Mouse (Mus musculus): ENCODE data around the gene Synm. TPM values are rescaled to one million over a fixed set of nuclear protein-coding genes. Genes with fewer than 3 reads are reported as not detected.

The Synm gene
- total RNA-seq, 1 experiment: 2.1 TPM

DNA sequence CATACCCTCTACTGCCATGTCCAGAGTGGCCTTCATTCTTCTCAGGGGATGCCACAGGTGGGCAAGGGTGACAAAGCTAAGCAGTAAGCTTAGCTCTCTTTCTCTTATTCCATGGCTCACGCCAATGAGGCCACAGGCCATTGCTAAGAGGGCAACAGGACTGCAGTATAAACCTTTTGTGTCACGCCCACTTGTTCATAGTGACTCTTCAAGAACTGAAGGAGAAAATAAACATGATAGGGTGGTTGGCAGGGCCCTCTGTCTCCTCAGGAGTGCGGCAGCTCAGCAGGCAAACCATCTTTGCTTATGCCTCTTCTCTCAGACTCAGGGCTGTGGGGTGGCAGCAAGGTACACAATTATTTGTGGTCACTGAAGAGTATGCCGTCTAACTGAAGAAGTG is 30.7 kb downstream of the Synm start:
- no peak overlapping the region for H3K4me3 ChIP-seq (ENCODE audit: insufficient read depth in 1 of 2, low read depth in 1 of 2, low read length in 2 of 2, poor library complexity in 1 of 2, severe bottlenecking in 1 of 2)
- H3K36me3 ChIP-seq (ENCODE audit: control insufficient read depth, insufficient read depth, low read length, poor library complexity, severe bottlenecking): peaks cover 2% of the 10 kb centered on the region; the same call in 1 of the 2 replicates
- TF ChIP-seq ZC3H11A (IDR thresholded peaks at IDR 0.05; ENCODE audit: borderline replicate concordance, low read depth, low read length) (no peak), ZNF384 (IDR thresholded peaks at IDR 0.05; ENCODE audit: low read depth, low read length) (no peak), CHD2 (IDR thresholded peaks at IDR 0.05; ENCODE audit: low read depth, low read length) (no peak), HCFC1 (IDR thresholded peaks at IDR 0.05; ENCODE audit: borderline replicate concordance, insufficient read depth, low read length) (no peak), MAFK (IDR thresholded peaks at IDR 0.05; ENCODE audit: insufficient read depth, low read depth, low read length) (no peak)
- in situ Hi-C loops (cut with MboI; ENCODE audit: low sequenced_read_pairs in 2 of 2, unreplicated experiment in 2 of 2): no loop called here
- no peak overlapping the region for H3K9ac ChIP-seq (ENCODE audit: insufficient read depth, low read depth, low read length, poor library complexity, severe bottlenecking)
- DNase-seq (ENCODE audit: low read depth, low spot score): no peak
- no peaks in the 10 kb centered on the region for H3K9me3 ChIP-seq (ENCODE audit: control insufficient read depth, insufficient read depth, low read depth, low read length)
- H3K4me1 ChIP-seq (ENCODE audit: control insufficient read depth in 2 of 2, insufficient read depth in 2 of 2, low read length in 2 of 2, poor library complexity in 1 of 2): no peaks in the 10 kb centered on the region
- H3K27ac ChIP-seq (ENCODE audit: insufficient read depth, low read depth, low read length, poor library complexity, severe bottlenecking): no peak overlapping the region

DNA sequence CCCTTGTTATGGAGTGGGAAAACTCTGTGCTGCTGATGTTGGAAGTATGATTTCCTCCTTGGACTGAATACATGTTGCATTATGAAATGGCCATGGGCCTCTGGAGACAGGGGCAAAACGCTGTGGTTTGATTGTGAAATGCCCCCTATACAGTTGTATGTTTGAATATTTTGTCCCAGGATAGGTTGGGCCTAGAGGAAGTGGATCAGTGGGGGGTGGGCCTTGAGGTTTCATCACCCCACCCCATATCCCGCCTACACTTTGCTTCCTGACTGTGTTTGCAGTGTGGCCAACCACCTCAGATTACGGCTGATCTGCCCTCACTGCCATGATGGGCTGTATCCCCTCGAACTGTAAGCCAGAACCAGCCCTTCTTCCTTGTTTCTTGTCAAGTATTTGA is 31.3 kb downstream of the Synm start:
- Histone ChIP-seq H3K9me3 (ENCODE audit: control insufficient read depth, insufficient read depth, low read depth, low read length) (no peaks in the 10 kb centered on the region), H3K9ac (ENCODE audit: insufficient read depth, low read depth, low read length, poor library complexity, severe bottlenecking) (no peak overlapping the region), H3K27ac (ENCODE audit: insufficient read depth, low read depth, low read length, poor library complexity, severe bottlenecking) (no peak overlapping the region), H3K36me3 (ENCODE audit: control insufficient read depth, insufficient read depth, low read length, poor library complexity, severe bottlenecking) (peaks cover under 1% of the 10 kb centered on the region; the same call in 1 of the 2 replicates), H3K4me3 (ENCODE audit: insufficient read depth in 1 of 2, low read depth in 1 of 2, low read length in 2 of 2, poor library complexity in 1 of 2, severe bottlenecking in 1 of 2) (no peak overlapping the region), H3K4me1 (ENCODE audit: control insufficient read depth in 2 of 2, insufficient read depth in 2 of 2, low read length in 2 of 2, poor library complexity in 1 of 2) (no peaks in the 10 kb centered on the region)
- no peak for TF ChIP-seq ZC3H11A (IDR thresholded peaks at IDR 0.05; ENCODE audit: borderline replicate concordance, low read depth, low read length)
- no peak for TF ChIP-seq CHD2 (IDR thresholded peaks at IDR 0.05; ENCODE audit: low read depth, low read length)
- no peak for TF ChIP-seq HCFC1 (IDR thresholded peaks at IDR 0.05; ENCODE audit: borderline replicate concordance, insufficient read depth, low read length)
- TF ChIP-seq MAFK (IDR thresholded peaks at IDR 0.05; ENCODE audit: insufficient read depth, low read depth, low read length): no peak
- TF ChIP-seq ZNF384 (IDR thresholded peaks at IDR 0.05; ENCODE audit: low read depth, low read length): no peak
- DNase-seq (ENCODE audit: low read depth, low spot score): no peak
- in situ Hi-C loops (cut with MboI; ENCODE audit: low sequenced_read_pairs in 2 of 2, unreplicated experiment in 2 of 2): no loop called here

DNA sequence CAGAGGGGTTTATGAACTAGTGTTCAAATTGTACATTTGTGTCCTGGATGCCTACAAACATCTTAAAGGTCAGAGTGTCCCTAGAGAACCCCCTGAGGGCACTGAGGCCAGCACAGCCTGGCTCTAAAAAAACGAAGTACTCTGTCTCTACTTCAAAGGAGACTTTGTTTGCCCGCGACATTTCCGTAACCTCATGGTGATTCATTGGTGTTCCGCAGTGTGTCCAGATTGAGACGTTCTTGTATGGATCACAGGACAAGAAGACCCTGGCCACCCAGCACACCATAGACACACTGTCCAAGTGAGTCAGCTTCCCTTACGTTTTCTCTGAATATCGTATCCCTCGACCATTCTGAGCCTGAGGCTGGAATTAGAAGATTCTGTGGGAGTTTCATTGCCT is 34.5 kb downstream of the Synm start:
- Histone ChIP-seq H3K27ac (ENCODE audit: insufficient read depth, low read depth, low read length, poor library complexity, severe bottlenecking) (no peak overlapping the region), H3K36me3 (ENCODE audit: control insufficient read depth, insufficient read depth, low read length, poor library complexity, severe bottlenecking) (no peaks in the 10 kb centered on the region), H3K4me3 (ENCODE audit: insufficient read depth in 1 of 2, low read depth in 1 of 2, low read length in 2 of 2, poor library complexity in 1 of 2, severe bottlenecking in 1 of 2) (no peak overlapping the region), H3K9ac (ENCODE audit: insufficient read depth, low read depth, low read length, poor library complexity, severe bottlenecking) (no peak overlapping the region), H3K9me3 (ENCODE audit: control insufficient read depth, insufficient read depth, low read depth, low read length) (no peaks in the 10 kb centered on the region), H3K4me1 (ENCODE audit: control insufficient read depth in 2 of 2, insufficient read depth in 2 of 2, low read length in 2 of 2, poor library complexity in 1 of 2) (no peaks in the 10 kb centered on the region)
- TF ChIP-seq MAFK (IDR thresholded peaks at IDR 0.05; ENCODE audit: insufficient read depth, low read depth, low read length) (no peak), ZC3H11A (IDR thresholded peaks at IDR 0.05; ENCODE audit: borderline replicate concordance, low read depth, low read length) (no peak), CHD2 (IDR thresholded peaks at IDR 0.05; ENCODE audit: low read depth, low read length) (no peak), HCFC1 (IDR thresholded peaks at IDR 0.05; ENCODE audit: borderline replicate concordance, insufficient read depth, low read length) (no peak), ZNF384 (IDR thresholded peaks at IDR 0.05; ENCODE audit: low read depth, low read length) (no peak)
- no peak for DNase-seq (ENCODE audit: low read depth, low spot score)
- in situ Hi-C loops (cut with MboI; ENCODE audit: low sequenced_read_pairs in 2 of 2, unreplicated experiment in 2 of 2): no loop called here

GRCm38 (mm10) chr7:67724536-67724935 is 35.0 kb downstream of the Synm start:
- Histone ChIP-seq H3K9me3 (ENCODE audit: control insufficient read depth, insufficient read depth, low read depth, low read length) (no peaks in the 10 kb centered on the region), H3K4me1 (ENCODE audit: control insufficient read depth in 2 of 2, insufficient read depth in 2 of 2, low read length in 2 of 2, poor library complexity in 1 of 2) (no peaks in the 10 kb centered on the region), H3K36me3 (ENCODE audit: control insufficient read depth, insufficient read depth, low read length, poor library complexity, severe bottlenecking) (no peaks in the 10 kb centered on the region), H3K27ac (ENCODE audit: insufficient read depth, low read depth, low read length, poor library complexity, severe bottlenecking) (no peak overlapping the region), H3K4me3 (ENCODE audit: insufficient read depth in 1 of 2, low read depth in 1 of 2, low read length in 2 of 2, poor library complexity in 1 of 2, severe bottlenecking in 1 of 2) (no peak overlapping the region), H3K9ac (ENCODE audit: insufficient read depth, low read depth, low read length, poor library complexity, severe bottlenecking) (no peak overlapping the region)
- no peak for DNase-seq (ENCODE audit: low read depth, low spot score)
- in situ Hi-C loops (cut with MboI; ENCODE audit: low sequenced_read_pairs in 2 of 2, unreplicated experiment in 2 of 2): no loop called here
- TF ChIP-seq CHD2 (IDR thresholded peaks at IDR 0.05; ENCODE audit: low read depth, low read length): no peak
- TF ChIP-seq ZNF384 (IDR thresholded peaks at IDR 0.05; ENCODE audit: low read depth, low read length): no peak
- no peak for TF ChIP-seq ZC3H11A (IDR thresholded peaks at IDR 0.05; ENCODE audit: borderline replicate concordance, low read depth, low read length)
- TF ChIP-seq MAFK (IDR thresholded peaks at IDR 0.05; ENCODE audit: insufficient read depth, low read depth, low read length): no peak
- TF ChIP-seq HCFC1 (IDR thresholded peaks at IDR 0.05; ENCODE audit: borderline replicate concordance, insufficient read depth, low read length): no peak

GRCm38 (mm10) chr7:67722163-67722562 is 37.4 kb downstream of the Synm start:
- Histone ChIP-seq H3K9ac (ENCODE audit: insufficient read depth, low read depth, low read length, poor library complexity, severe bottlenecking) (no peak overlapping the region), H3K4me1 (ENCODE audit: control insufficient read depth in 2 of 2, insufficient read depth in 2 of 2, low read length in 2 of 2, poor library complexity in 1 of 2) (no peaks in the 10 kb centered on the region), H3K4me3 (ENCODE audit: insufficient read depth in 1 of 2, low read depth in 1 of 2, low read length in 2 of 2, poor library complexity in 1 of 2, severe bottlenecking in 1 of 2) (no peak overlapping the region), H3K27ac (ENCODE audit: insufficient read depth, low read depth, low read length, poor library complexity, severe bottlenecking) (no peak overlapping the region), H3K36me3 (ENCODE audit: control insufficient read depth, insufficient read depth, low read length, poor library complexity, severe bottlenecking) (no peaks in the 10 kb centered on the region), H3K9me3 (ENCODE audit: control insufficient read depth, insufficient read depth, low read depth, low read length) (no peaks in the 10 kb centered on the region)
- TF ChIP-seq HCFC1 (IDR thresholded peaks at IDR 0.05; ENCODE audit: borderline replicate concordance, insufficient read depth, low read length) (no peak), ZNF384 (IDR thresholded peaks at IDR 0.05; ENCODE audit: low read depth, low read length) (no peak), MAFK (IDR thresholded peaks at IDR 0.05; ENCODE audit: insufficient read depth, low read depth, low read length) (no peak), ZC3H11A (IDR thresholded peaks at IDR 0.05; ENCODE audit: borderline replicate concordance, low read depth, low read length) (no peak), CHD2 (IDR thresholded peaks at IDR 0.05; ENCODE audit: low read depth, low read length) (no peak)
- DNase-seq (ENCODE audit: low read depth, low spot score): no peak
- in situ Hi-C loops (cut with MboI; ENCODE audit: low sequenced_read_pairs in 2 of 2, unreplicated experiment in 2 of 2): no loop called here
